Mouse (Mus musculus) neural tube, embryonic 13.5 days (tissue): ENCODE data around the gene Hist1h3d. TPM values are rescaled to one million over a fixed set of nuclear protein-coding genes. Genes with fewer than 3 reads are reported as not detected.
"Not testable (repeated sequence)": the region's sequence is repeated elsewhere in the genome, so short reads cannot be mapped to it uniquely, and the experiment has no call there.

Experiments used
- ATAC-seq: fragments of 200-750 bp; cut with Nextera tagmentation; 2 replicates; pipeline ENCODE4 v1.8.0; 2017; ENCODE audit warnings: low read depth, mild to moderate bottlenecking, moderate TSS enrichment, moderate library complexity
- H3K27ac ChIP-seq: fragments of 300-500 bp; sonication (generic); replicated peaks from 2 replicates; pipeline ENCODE4 v1.5.1; 2015; ENCODE audit warnings: moderate library complexity, mild to moderate bottlenecking, inconsistent platforms
- H3K27me3 ChIP-seq: fragments of 300-500 bp; sonication (generic); 2 replicates; pipeline ENCODE4 v1.6.1; 2015; ENCODE audit warnings: mild to moderate bottlenecking, inconsistent platforms
- H3K36me3 ChIP-seq: fragments of 300-500 bp; sonication (generic); 2 replicates; pipeline ENCODE4 v1.6.1; 2015; ENCODE audit warnings: mild to moderate bottlenecking, inconsistent platforms
- H3K4me1 ChIP-seq: fragments of 300-500 bp; sonication (generic); replicated peaks from 2 replicates; pipeline ENCODE4 v1.6.1; 2015; ENCODE audit warnings: inconsistent platforms
- H3K4me2 ChIP-seq: fragments of 300-500 bp; sonication (generic); 2 replicates; pipeline ENCODE4 v1.6.1; 2015; ENCODE audit warnings: inconsistent platforms, mild to moderate bottlenecking, moderate library complexity
- H3K4me3 ChIP-seq: fragments of 300-500 bp; sonication (generic); 2 replicates; pipeline ENCODE4 v1.5.1; 2015; ENCODE audit warnings: mild to moderate bottlenecking, inconsistent platforms
- H3K9ac ChIP-seq: fragments of 300-500 bp; sonication (generic); 2 replicates; pipeline ENCODE4 v1.6.1; 2015; ENCODE audit warnings: moderate library complexity, mild to moderate bottlenecking, inconsistent platforms
- H3K9me3 ChIP-seq: fragments of 300-500 bp; sonication (generic); 2 replicates; pipeline ENCODE4 v1.6.1; 2016; ENCODE audit warnings: inconsistent platforms
- WGBS: fragments of 180-500 bp; shearing (Covaris S2); methylation state at CpG from one replicate; pipeline ENCODE4 v1.1.7; 2015; 5-methylcytosine and 5-hydroxymethylcytosine counted together
- polyA plus RNA-seq: library from polyadenylated mRNA; unstranded; fragments of >200 nt; fragmentation: Nextera tagmentation; extraction: Ambion mirVana; gene quantifications from 2 replicates; pipeline ENCODE4 v1.2.1, GENCODE M21; 2015

Hist1h3d gene
- polyA plus RNA-seq, 1 experiment from 2014 or later: 2.0 TPM

DNA sequence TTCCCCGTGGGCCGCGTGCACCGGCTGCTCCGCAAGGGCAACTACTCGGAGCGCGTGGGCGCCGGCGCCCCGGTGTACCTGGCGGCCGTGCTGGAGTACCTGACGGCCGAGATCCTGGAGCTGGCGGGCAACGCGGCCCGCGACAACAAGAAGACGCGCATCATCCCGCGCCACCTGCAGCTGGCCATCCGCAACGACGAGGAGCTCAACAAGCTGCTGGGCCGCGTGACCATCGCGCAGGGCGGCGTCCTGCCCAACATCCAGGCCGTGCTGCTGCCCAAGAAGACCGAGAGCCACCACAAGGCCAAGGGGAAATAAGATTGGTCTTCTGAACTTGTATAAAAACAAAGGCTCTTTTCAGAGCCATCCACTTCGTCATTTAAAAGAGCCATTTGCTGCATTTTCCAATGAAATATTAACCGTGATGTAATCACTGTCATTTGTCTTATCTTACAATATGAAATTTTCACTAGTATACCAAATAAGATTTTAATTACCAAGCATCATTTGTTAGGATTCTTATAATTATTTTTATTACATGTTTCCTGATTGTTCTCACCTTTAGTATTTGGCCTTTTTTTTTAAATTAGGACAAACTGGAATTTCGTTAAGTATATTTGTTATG, 905 bp upstream of the Hist1h3d start:
- peak overlapping the region; percentile 45 for H3K4me3 ChIP-seq
- peak overlapping the region; percentile 84 for H3K27ac ChIP-seq
- under 1% methylated on average over 7 of the region's 39 CpGs for WGBS
- peak overlapping the region; percentile 81 for H3K4me2 ChIP-seq
- H3K27me3 ChIP-seq, H3K9me3 ChIP-seq, H3K36me3 ChIP-seq: not testable (repeated sequence)
- H3K4me1 ChIP-seq: peaks cover 42% of the 10 kb centered on the region
- H3K9ac ChIP-seq: peak overlapping the region; percentile 59; the same call in 1 of the 2 replicates
- peak; percentile 6; the same call in 1 of the 2 replicates for ATAC-seq

DNA sequence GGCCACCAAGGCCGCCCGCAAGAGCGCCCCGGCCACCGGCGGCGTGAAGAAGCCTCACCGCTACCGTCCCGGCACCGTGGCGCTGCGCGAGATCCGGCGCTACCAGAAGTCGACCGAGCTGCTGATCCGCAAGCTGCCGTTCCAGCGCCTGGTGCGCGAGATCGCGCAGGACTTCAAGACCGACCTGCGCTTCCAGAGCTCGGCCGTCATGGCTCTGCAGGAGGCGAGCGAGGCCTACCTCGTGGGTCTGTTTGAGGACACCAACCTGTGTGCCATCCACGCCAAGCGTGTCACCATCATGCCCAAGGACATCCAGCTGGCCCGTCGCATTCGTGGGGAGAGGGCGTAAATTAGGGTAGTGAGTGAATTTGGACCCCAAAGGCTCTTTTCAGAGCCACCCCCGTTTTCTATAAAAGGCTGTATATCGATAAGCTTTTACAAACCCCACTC, 326 bp downstream of the Hist1h3d start:
- Histone ChIP-seq H3K4me3 (peak overlapping the region; percentile 42), H3K9ac (peak overlapping the region; percentile 78), H3K27ac (peak overlapping the region; percentile 81), H3K4me2 (peak overlapping the region; percentile 81), H3K4me1 (peaks cover 39% of the 10 kb centered on the region)
- not testable (repeated sequence) for H3K36me3 ChIP-seq, ATAC-seq, H3K27me3 ChIP-seq, H3K9me3 ChIP-seq
- under 1% methylated on average over 14 of the region's 40 CpGs for WGBS

DNA sequence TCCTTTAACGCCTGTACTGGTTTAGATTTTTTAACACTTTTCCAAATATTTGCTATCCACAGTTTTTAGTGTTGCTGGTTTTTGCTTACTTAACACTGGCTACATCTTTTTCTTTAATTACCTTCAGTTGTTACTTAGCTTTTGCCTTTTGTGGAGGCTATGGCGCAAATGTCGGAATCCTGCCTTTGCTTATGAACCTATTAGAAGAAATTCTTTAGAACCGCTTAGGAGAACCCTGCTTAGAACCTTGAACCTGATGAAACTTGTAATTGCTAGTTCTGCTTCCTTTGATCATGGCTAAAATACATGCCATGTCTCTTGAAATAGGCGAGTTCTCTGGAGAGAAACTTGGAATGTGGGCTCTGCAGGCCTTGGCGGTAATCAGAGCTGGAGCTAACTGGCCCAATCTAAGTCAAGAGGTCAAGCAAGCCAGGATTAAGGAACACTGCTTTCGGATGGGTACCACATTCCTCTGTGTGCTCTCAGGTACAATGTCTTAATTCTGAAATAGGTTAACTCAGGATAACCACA, 853 bp downstream of the Hist1h3d start:
- no peaks in the 10 kb centered on the region for H3K9me3 ChIP-seq
- no peaks in the 10 kb centered on the region for H3K27me3 ChIP-seq
- peaks cover 41% of the 10 kb centered on the region for H3K4me1 ChIP-seq
- no peak for ATAC-seq
- H3K4me3 ChIP-seq: peak overlapping the region; percentile 42
- 8% methylated on average over 7 of the region's 7 CpGs for WGBS
- H3K27ac ChIP-seq: peak overlapping the region; percentile 68
- H3K36me3 ChIP-seq: no peaks in the 10 kb centered on the region
- peak overlapping the region; percentile 81 for H3K4me2 ChIP-seq
- peak overlapping the region; percentile 78 for H3K9ac ChIP-seq

DNA sequence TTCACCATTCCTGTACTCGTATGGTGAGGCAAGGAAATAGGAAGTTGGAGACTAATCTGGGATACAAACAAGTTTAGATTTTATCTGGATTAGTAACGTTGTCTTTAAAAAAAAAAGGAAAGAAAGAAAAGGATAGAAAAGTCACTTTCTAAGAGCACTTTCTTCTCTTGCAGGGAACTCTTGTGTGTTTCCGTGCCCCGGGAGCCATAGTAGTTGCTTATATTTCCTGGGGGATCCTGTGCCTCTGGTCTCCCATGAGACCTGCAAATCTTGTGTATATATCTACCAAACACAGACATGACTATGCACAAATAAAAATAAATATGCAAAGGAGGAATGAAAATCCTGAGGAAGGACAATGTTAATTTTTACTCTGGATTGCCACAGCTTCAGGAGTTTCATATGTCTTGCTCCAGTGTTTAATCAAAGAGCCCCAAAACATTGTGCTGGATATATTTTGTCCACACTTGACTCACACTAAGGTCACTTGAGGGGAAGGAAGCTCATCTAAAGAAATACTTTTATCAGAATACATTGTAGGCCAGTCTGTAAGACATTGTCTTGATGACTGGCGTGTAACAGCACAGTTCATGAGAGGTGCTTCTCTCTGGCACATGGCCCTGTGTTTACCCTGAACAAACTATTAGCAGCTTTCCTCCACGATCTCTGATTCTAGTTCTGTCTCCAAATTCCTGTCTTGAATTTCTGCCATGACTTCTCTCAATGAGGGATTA, 1.5 kb downstream of the Hist1h3d start:
- ATAC-seq: no peak
- Histone ChIP-seq H3K4me2 (peak overlapping the region; percentile 81), H3K36me3 (no peaks in the 10 kb centered on the region), H3K4me3 (0 out of 2 replicates have a peak overlapping the region, but pooled peaks have one; percentile 42), H3K4me1 (peaks cover 42% of the 10 kb centered on the region), H3K9me3 (no peaks in the 10 kb centered on the region), H3K27me3 (no peaks in the 10 kb centered on the region), H3K9ac (peak overlapping the region; percentile 78), H3K27ac (0 out of 2 replicates have a peak overlapping the region, but pooled peaks have one; percentile 1)
- whole genome bisulfite sequencing: 54% methylated on average over 6 of the region's 6 CpGs

DNA sequence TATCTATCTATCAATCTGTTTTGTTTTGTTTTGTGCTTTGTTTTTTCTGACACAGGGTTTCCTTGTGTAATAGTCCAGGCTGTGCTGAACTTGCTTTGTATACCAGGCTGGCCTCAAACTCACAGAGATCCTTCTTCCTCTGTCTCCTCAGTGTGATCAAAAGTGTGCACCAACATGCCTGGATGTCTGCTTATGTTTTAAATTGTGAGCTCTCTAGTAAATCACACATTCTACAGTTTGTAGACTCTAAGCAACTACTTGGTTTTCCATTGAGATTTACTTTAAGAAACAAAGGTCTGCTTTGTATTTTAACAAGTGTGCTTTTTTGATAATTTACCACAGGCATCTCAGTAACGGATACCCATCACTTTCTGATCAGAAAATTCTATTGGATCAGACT, 2.3 kb downstream of the Hist1h3d start:
- 86% methylated on average over 1 of the region's 1 CpGs for WGBS
- Histone ChIP-seq H3K27ac (no peak overlapping the region), H3K4me3 (no peak overlapping the region), H3K4me1 (peaks cover 42% of the 10 kb centered on the region), H3K27me3 (no peaks in the 10 kb centered on the region), H3K36me3 (no peaks in the 10 kb centered on the region), H3K9me3 (no peaks in the 10 kb centered on the region), H3K4me2 (no peak overlapping the region), H3K9ac (no peak overlapping the region)
- ATAC-seq: no peak

DNA sequence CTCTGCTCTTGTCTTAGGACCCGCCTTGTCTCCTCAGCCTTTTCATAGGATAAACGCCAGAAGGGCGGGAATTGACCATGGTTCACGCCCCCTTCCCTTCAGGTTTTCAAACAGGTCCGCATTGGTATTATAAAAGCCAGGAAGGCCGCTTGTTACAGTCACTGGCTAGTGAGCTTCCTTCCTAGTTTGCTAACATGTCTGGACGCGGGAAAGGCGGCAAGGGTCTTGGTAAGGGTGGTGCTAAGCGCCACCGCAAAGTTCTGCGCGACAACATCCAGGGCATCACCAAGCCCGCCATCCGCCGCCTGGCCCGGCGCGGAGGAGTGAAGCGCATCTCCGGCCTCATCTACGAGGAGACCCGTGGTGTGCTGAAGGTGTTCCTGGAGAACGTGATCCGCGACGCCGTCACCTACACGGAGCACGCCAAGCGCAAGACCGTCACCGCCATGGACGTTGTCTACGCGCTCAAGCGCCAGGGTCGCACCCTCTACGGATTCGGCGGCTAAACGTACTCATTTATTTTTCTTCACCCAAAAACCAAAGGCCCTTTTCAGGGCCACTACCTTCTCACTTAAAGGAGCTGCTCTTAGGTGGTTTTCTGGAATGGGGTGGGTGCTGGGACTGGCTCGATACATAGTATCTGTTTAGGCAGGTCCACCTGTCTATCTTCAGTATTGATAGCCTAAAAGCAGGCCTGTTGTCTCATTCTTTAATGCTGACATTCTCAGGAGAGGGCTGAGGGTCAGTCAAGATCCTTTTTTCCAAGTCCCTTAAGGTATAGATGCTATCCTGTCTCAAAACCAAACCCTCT, 6.0 kb downstream of the Hist1h3d start, which contains the start of gene Hist1h4d:
TSS of gene Hist1h4d (plus strand) at position 191 of the 811 bp plus-strand sequence.
- ATAC-seq: peak; percentile 88
- H3K4me1 ChIP-seq: peaks cover 47% of the 10 kb centered on the region
- under 1% methylated on average over 43 of the region's 43 CpGs for WGBS

DNA sequence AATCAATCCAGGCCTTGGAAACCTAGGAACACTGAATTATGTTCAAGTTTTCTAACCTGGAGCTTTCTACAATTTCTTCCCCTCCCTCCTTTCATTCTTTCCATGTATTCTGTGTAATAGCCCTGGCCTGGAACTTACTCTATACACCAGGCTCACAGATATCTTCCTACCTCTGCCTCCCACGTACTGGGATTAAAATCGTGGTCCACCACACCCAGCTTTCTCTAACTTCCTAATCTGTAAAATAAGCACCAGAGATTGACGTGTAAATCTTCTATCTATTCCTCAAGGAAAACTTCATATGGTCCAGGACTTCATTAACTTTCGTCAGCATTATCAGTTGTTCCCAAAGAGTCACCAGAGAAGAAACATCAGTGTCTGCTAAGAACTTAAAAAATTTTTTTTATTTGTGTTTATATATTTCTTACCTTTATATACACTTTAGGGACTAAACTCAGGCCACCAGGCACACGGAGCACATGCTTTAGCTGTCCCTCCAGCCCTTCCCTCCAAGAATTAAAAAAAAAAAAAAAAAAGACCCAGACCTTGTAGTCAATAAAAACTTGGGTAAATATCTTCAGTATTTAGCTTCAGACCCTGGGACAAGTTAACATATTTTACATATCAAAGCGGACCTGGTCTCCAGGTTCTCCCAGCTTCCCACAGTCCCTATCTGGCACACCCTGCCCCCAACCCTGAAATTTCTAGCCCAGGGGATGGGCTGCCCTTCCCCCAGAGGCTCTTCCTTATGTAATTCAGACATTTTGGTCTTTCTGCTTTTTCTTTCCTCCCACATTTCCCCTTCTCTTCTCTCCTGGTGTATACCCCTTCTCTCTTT, 6.9 kb downstream of the Hist1h3d start:
- Histone ChIP-seq H3K9ac (peak overlapping the region; percentile 72), H3K27me3 (no peaks in the 10 kb centered on the region), H3K27ac (peak overlapping the region; percentile 82), H3K4me1 (peaks cover 44% of the 10 kb centered on the region), H3K9me3 (no peaks in the 10 kb centered on the region), H3K4me2 (peak overlapping the region; percentile 91), H3K36me3 (no peaks in the 10 kb centered on the region), H3K4me3 (peak overlapping the region; percentile 47)
- 8% methylated on average over 6 of the region's 6 CpGs for WGBS
- ATAC-seq: no peak

More for the DNA sequence above, 6.0 kb downstream of the Hist1h3d start, which contains the start of gene Hist1h4d:
- Histone ChIP-seq H3K9ac (peak within 1 kb of the TSS; percentile 72), H3K36me3 (no peaks in the 10 kb centered on the region), H3K4me2 (peak within 1 kb of the TSS; percentile 91), H3K9me3 (no peaks in the 10 kb centered on the region), H3K4me3 (peak within 1 kb of the TSS; percentile 47), H3K27me3 (no peaks in the 10 kb centered on the region), H3K27ac (peak within 1 kb of the TSS; percentile 82)

DNA sequence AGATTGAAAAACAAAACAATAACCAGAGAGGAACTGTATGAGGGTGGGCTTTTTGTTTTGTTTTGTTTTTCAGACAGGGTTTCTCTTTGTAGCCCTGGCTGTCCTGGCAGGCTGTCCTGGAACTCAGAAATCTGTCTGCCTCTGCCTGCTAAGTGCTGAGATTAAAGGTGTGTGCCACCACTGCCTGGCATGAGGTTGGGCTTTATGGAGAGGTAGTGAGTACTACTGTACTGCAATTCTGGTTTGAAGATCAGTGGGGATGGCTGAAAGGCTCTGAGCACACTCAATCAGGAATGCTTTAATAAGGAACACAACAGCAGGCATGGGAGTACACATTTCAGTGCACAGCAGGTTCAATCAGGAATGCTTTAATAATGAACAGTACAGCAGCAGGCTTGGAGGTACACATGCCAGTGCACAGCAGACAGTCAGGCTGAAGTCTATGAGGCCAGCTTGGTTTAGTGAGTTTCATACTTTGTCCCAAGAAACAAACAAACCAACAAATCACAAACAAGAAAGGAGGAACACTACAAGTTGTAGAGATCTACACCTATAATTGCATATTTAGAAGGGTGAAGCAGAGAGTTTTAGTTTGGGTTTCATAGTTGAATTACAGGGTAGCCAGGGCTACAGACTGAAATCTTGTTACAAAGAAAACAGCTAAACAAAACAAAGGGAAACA, 8.0 kb downstream of the Hist1h3d start:
- Histone ChIP-seq H3K4me1 (peaks cover 44% of the 10 kb centered on the region), H3K27me3 (no peaks in the 10 kb centered on the region), H3K36me3 (no peaks in the 10 kb centered on the region), H3K4me3 (no peak overlapping the region), H3K9ac (no peak overlapping the region), H3K4me2 (0 out of 2 replicates have a peak overlapping the region, but pooled peaks have one; percentile 7), H3K27ac (peak overlapping the region; percentile 23; the same call in 1 of the 2 replicates), H3K9me3 (no peaks in the 10 kb centered on the region)
- no peak for ATAC-seq

DNA sequence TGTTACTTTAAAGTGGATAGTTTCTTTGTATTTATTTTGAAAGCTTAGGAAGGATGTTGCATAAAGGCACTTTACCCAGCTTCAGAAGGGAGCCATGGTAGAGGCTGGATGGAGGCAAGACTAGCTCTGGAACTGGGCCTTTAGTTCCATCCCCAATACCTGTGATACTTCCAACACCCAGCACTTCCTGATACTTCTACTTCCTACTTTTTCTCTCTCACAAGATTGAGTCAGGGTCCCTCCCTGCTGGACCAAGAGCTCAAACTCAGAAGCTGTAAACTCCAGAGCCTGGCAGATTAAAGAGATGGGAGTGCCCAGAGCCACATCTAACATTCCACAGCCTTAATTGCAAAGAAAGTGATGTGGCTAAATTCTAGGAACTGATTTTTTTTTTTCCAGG, 8.8 kb downstream of the Hist1h3d start:
- Histone ChIP-seq H3K4me3 (peak overlapping the region; percentile 47), H3K36me3 (no peaks in the 10 kb centered on the region), H3K4me1 (peaks cover 44% of the 10 kb centered on the region), H3K9me3 (no peaks in the 10 kb centered on the region), H3K4me2 (peak overlapping the region; percentile 72), H3K27me3 (no peaks in the 10 kb centered on the region), H3K27ac (peak overlapping the region; percentile 93), H3K9ac (peak overlapping the region; percentile 76)
- no peak for ATAC-seq

DNA sequence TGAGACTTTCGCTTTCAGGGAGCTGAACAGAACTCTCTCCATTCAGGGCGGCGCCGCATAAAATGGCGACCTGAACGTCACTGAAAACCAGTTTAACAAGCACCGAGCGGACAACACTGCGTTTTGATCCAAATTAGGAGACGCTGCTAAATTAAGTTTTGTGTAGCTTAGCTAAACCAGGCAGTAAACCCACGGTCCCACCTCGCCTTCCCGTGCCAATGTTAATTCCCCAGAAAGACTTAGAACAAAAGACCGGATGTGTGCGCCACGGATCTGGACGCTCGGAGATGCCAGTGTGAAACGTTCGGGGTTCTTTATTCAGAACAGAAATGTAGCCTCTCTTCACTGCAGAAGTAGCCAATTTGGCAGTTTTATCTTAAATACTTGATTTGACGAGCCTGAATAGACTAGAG, 9.5 kb downstream of the Hist1h3d start:
- ATAC-seq: no peak

More for the DNA sequence above, 9.5 kb downstream of the Hist1h3d start:
- no peaks in the 10 kb centered on the region for H3K36me3 ChIP-seq
- H3K9ac ChIP-seq: peak overlapping the region; percentile 76
- WGBS: under 1% methylated on average over 21 of the region's 21 CpGs
- H3K4me3 ChIP-seq: peak overlapping the region; percentile 47
- H3K9me3 ChIP-seq: no peaks in the 10 kb centered on the region
- H3K4me1 ChIP-seq: peaks cover 44% of the 10 kb centered on the region
- H3K27me3 ChIP-seq: no peaks in the 10 kb centered on the region
- peak overlapping the region; percentile 72 for H3K4me2 ChIP-seq
- H3K27ac ChIP-seq: peak overlapping the region; percentile 93
